Mouse (Mus musculus): Measurements from ENCODE around the gene Cplx3. TPM values are rescaled to one million over a fixed set of nuclear protein-coding genes. Genes with fewer than 3 reads are reported as not detected.

The Cplx3 gene
- polyA plus RNA-seq, 1 experiment from 2014 or later, result 0.09 TPM

GRCm38 (mm10) chr9:57641022-57641421 lies 34.9 kb upstream of the Cplx3 start:
- no peak for ATAC-seq (ENCODE audit: low FRiP score)
- Histone ChIP-seq H3K9me3 (ENCODE audit: control insufficient read depth, low read length) (no peaks in the 10 kb centered on the region), H3K4me1 (replicated peaks; ENCODE audit: control insufficient read depth, insufficient read depth, low read length) (peaks cover 28% of the 10 kb centered on the region), H3K9ac (ENCODE audit: low read depth, low read length) (no peak overlapping the region), H3K4me3 (ENCODE audit: low read depth, low read length) (no peak overlapping the region), H3K36me3 (ENCODE audit: control insufficient read depth, insufficient read depth, low read length) (no peaks in the 10 kb centered on the region; the same call in 1 of the 2 replicates), H3K4me2 (replicated peaks; ENCODE audit: low read depth, low read length) (no peak overlapping the region), H3K27me3 (ENCODE audit: control insufficient read depth, insufficient read depth, low read length) (no peaks in the 10 kb centered on the region), H3K27ac (ENCODE audit: low read depth, low read length) (no peak overlapping the region)
- WGBS, result 84% methylated on average over 1 of the region's 1 CpGs
- no peak for DNase-seq (ENCODE audit: low spot score)

- Histone ChIP-seq H3K27me3 (ENCODE audit: control insufficient read depth, insufficient read depth, low read length) (no peaks in the 10 kb centered on the region), H3K9ac (ENCODE audit: low read depth, low read length) (no peak overlapping the region), H3K4me2 (replicated peaks; ENCODE audit: low read depth, low read length) (peak overlapping the region; percentile 11; the same call in 1 of the 2 replicates), H3K27ac (ENCODE audit: low read depth, low read length) (peak overlapping the region; percentile 27; the same call in 1 of the 2 replicates), H3K36me3 (ENCODE audit: control insufficient read depth, insufficient read depth, low read length) (no peaks in the 10 kb centered on the region; the same call in 1 of the 2 replicates), H3K4me3 (ENCODE audit: low read depth, low read length) (no peak overlapping the region), H3K4me1 (replicated peaks; ENCODE audit: control insufficient read depth, insufficient read depth, low read length) (peaks cover 28% of the 10 kb centered on the region), H3K9me3 (ENCODE audit: control insufficient read depth, low read length) (no peaks in the 10 kb centered on the region)
- no peak for DNase-seq (ENCODE audit: low spot score)
- ATAC-seq (ENCODE audit: low FRiP score), result no peak
- WGBS, result 45% methylated on average over 15 of the region's 15 CpGs
Observed at GRCm38 (mm10) chr9:57640384-57640783, 34.3 kb upstream of the Cplx3 start.

DNA sequence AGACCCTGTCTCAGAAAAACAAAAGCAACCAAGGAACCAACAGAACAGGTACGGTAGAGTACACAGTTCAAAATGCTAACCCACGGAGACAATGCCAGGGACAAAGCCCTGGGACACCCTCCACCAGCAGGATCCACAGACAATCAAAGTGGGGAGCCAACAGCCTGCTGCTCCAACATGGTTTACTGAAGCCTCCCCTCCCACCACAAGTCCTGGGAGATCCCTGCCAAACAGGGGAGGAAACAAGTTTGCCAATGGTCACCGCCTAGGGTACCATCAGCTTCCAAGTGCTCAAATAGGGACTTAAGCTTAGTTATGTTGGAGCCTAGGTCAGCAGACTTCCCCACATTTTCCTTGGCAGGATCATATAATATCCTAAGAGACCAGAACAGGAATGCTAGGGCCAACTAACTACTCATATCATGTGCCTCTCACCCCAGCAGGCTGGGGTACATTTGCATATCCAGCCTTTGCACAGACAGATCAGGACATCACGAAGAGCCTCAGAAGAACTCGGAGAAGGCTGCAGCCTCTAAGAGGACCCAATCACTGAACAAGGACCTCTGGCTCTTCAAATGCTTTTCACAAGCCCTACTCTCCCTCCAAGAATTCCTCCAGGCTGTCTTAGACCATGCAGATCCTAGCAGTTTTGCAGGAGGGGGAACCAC lies 33.7 kb upstream of the Cplx3 start:
- H3K27me3 ChIP-seq (ENCODE audit: control insufficient read depth, insufficient read depth, low read length), result no peaks in the 10 kb centered on the region
- H3K27ac ChIP-seq (ENCODE audit: low read depth, low read length), result peak overlapping the region; percentile 27; the same call in 1 of the 2 replicates
- H3K36me3 ChIP-seq (ENCODE audit: control insufficient read depth, insufficient read depth, low read length), result no peaks in the 10 kb centered on the region; the same call in 1 of the 2 replicates
- 0 out of 2 replicates have a peak overlapping the region, but pooled peaks have one; percentile 7 for H3K9ac ChIP-seq (ENCODE audit: low read depth, low read length)
- 77% methylated on average over 5 of the region's 5 CpGs for WGBS
- H3K4me2 ChIP-seq (replicated peaks; ENCODE audit: low read depth, low read length), result no peak overlapping the region; the same call in 1 of the 2 replicates
- ATAC-seq (ENCODE audit: low FRiP score) (no peak), DNase-seq (ENCODE audit: low spot score) (no peak)
- peaks cover 28% of the 10 kb centered on the region for H3K4me1 ChIP-seq (replicated peaks; ENCODE audit: control insufficient read depth, insufficient read depth, low read length)
- H3K9me3 ChIP-seq (ENCODE audit: control insufficient read depth, low read length), result no peaks in the 10 kb centered on the region
- no peak overlapping the region for H3K4me3 ChIP-seq (ENCODE audit: low read depth, low read length)

- Histone ChIP-seq H3K9ac (ENCODE audit: low read depth, low read length) (no peak overlapping the region), H3K9me3 (ENCODE audit: control insufficient read depth, low read length) (no peaks in the 10 kb centered on the region), H3K4me2 (replicated peaks; ENCODE audit: low read depth, low read length) (no peak overlapping the region), H3K36me3 (ENCODE audit: control insufficient read depth, insufficient read depth, low read length) (no peaks in the 10 kb centered on the region; the same call in 1 of the 2 replicates), H3K4me1 (replicated peaks; ENCODE audit: control insufficient read depth, insufficient read depth, low read length) (peaks cover 26% of the 10 kb centered on the region), H3K27me3 (ENCODE audit: control insufficient read depth, insufficient read depth, low read length) (no peaks in the 10 kb centered on the region), H3K27ac (ENCODE audit: low read depth, low read length) (peak overlapping the region; percentile 30), H3K4me3 (ENCODE audit: low read depth, low read length) (no peak overlapping the region)
- ATAC-seq (ENCODE audit: low FRiP score) (no peak), DNase-seq (ENCODE audit: low spot score) (no peak)
- 45% methylated on average over 8 of the region's 8 CpGs for WGBS
Observed at GRCm38 (mm10) chr9:57638651-57639459, 32.8 kb upstream of the Cplx3 start.

DNA sequence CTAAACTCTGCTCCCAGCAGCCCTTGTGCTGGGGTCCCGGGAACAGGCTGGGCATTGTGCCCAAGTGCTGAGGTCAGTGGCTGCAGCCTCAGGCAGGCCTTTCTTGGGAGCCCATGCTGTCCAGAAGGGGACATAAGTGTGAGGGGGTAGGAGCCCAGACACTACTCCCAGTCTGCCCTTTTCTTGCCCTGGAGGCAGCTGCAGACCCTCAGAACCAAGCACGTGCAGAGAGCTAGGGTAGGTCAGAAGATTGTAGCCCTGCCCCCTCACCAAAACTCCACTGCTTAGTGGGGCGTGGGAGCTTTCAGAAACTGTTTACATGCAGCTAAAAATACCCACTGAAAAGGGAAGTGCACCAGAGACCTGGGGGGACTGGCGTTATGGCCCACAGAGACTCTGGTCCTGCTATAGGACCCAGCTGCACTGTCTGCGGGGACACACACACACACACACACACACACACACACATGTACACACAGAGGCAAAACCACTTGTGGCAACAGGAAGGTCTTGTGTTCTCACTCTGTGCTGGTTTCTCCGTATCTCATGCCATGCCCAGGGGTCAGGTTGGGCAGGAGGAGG lies 31.8 kb upstream of the Cplx3 start:
- no peak overlapping the region for H3K4me2 ChIP-seq (replicated peaks; ENCODE audit: low read depth, low read length)
- 0 out of 2 replicates have a peak overlapping the region, but pooled peaks have one; percentile 36 for H3K27ac ChIP-seq (ENCODE audit: low read depth, low read length)
- H3K9ac ChIP-seq (ENCODE audit: low read depth, low read length), result no peak overlapping the region
- no peaks in the 10 kb centered on the region; the same call in 1 of the 2 replicates for H3K36me3 ChIP-seq (ENCODE audit: control insufficient read depth, insufficient read depth, low read length)
- no peak for DNase-seq (ENCODE audit: low spot score)
- H3K9me3 ChIP-seq (ENCODE audit: control insufficient read depth, low read length), result no peaks in the 10 kb centered on the region
- WGBS, result 61% methylated on average over 6 of the region's 6 CpGs
- H3K4me1 ChIP-seq (replicated peaks; ENCODE audit: control insufficient read depth, insufficient read depth, low read length), result peaks cover 18% of the 10 kb centered on the region
- no peaks in the 10 kb centered on the region for H3K27me3 ChIP-seq (ENCODE audit: control insufficient read depth, insufficient read depth, low read length)
- no peak for ATAC-seq (ENCODE audit: low FRiP score)
- no peak overlapping the region for H3K4me3 ChIP-seq (ENCODE audit: low read depth, low read length)

GRCm38 (mm10) chr9:57637272-57637671 lies 31.2 kb upstream of the Cplx3 start:
- DNase-seq (ENCODE audit: low spot score), result no peak
- H3K36me3 ChIP-seq (ENCODE audit: control insufficient read depth, insufficient read depth, low read length), result no peaks in the 10 kb centered on the region; the same call in 1 of the 2 replicates
- no peaks in the 10 kb centered on the region for H3K27me3 ChIP-seq (ENCODE audit: control insufficient read depth, insufficient read depth, low read length)
- peaks cover 18% of the 10 kb centered on the region for H3K4me1 ChIP-seq (replicated peaks; ENCODE audit: control insufficient read depth, insufficient read depth, low read length)
- H3K9ac ChIP-seq (ENCODE audit: low read depth, low read length), result no peak overlapping the region
- 78% methylated on average over 3 of the region's 3 CpGs for WGBS
- H3K4me3 ChIP-seq (ENCODE audit: low read depth, low read length), result no peak overlapping the region
- H3K9me3 ChIP-seq (ENCODE audit: control insufficient read depth, low read length), result no peaks in the 10 kb centered on the region
- no peak overlapping the region for H3K4me2 ChIP-seq (replicated peaks; ENCODE audit: low read depth, low read length)
- ATAC-seq (ENCODE audit: low FRiP score), result no peak
- 0 out of 2 replicates have a peak overlapping the region, but pooled peaks have one; percentile 36 for H3K27ac ChIP-seq (ENCODE audit: low read depth, low read length)

- Histone ChIP-seq H3K27ac (ENCODE audit: low read depth, low read length) (no peak overlapping the region), H3K36me3 (ENCODE audit: control insufficient read depth, insufficient read depth, low read length) (peaks cover 5% of the 10 kb centered on the region; the same call in 1 of the 2 replicates), H3K4me3 (ENCODE audit: low read depth, low read length) (no peak overlapping the region), H3K4me1 (replicated peaks; ENCODE audit: control insufficient read depth, insufficient read depth, low read length) (no peaks in the 10 kb centered on the region; the same call in 1 of the 2 replicates), H3K9ac (ENCODE audit: low read depth, low read length) (no peak overlapping the region), H3K9me3 (ENCODE audit: control insufficient read depth, low read length) (no peaks in the 10 kb centered on the region), H3K4me2 (replicated peaks; ENCODE audit: low read depth, low read length) (no peak overlapping the region), H3K27me3 (ENCODE audit: control insufficient read depth, insufficient read depth, low read length) (no peaks in the 10 kb centered on the region)
- WGBS, result 46% methylated on average over 4 of the region's 4 CpGs
- no peak for ATAC-seq (ENCODE audit: low FRiP score)
- DNase-seq (ENCODE audit: low spot score), result no peak
Observed at GRCm38 (mm10) chr9:57633481-57634024, 27.5 kb upstream of the Cplx3 start.

DNA sequence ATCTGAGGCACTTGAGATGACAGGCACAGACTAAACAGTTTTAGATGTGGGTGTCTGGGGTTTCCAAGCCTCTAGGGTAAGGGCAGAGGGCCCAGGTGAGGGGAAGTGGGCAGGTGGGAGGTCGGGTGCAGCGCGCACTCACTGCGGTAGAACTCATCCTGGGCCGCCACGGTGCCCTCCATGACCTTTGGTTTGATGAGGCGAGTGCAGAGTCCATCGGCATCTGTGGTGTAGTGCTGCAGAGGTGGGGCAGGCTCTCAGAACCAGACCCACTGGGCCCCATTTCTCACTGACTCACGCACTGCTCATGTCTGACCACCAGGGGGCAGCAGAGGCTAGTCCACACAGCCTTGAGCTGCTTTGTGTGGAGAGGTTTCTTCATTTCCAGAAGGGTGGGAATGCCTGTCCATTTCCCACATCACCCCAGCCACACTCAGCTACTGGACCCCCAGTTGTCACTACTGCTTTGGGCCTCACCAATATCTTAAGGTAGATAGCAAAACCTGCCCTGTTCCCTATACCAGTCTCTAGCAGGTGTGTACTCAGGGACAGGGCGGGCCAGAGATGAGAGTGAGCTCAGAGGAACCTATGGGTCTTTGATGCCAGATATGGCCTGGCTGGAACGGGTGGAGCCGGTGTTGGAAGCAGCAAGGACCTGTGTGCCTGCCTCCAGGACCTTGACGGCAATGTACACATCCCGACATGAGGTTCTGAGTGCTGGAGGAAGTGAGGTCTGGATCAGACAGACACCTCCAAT lies 23.2 kb upstream of the Cplx3 start:
- H3K9ac ChIP-seq (ENCODE audit: low read depth, low read length), result no peak overlapping the region
- peaks cover 13% of the 10 kb centered on the region; the same call in 1 of the 2 replicates for H3K36me3 ChIP-seq (ENCODE audit: control insufficient read depth, insufficient read depth, low read length)
- no peaks in the 10 kb centered on the region for H3K4me1 ChIP-seq (replicated peaks; ENCODE audit: control insufficient read depth, insufficient read depth, low read length)
- WGBS, result 72% methylated on average over 11 of the region's 14 CpGs
- ATAC-seq (ENCODE audit: low FRiP score) (peak; percentile 66), DNase-seq (ENCODE audit: low spot score) (peak; percentile 83)
- H3K4me2 ChIP-seq (replicated peaks; ENCODE audit: low read depth, low read length), result no peak overlapping the region
- H3K27me3 ChIP-seq (ENCODE audit: control insufficient read depth, insufficient read depth, low read length), result no peaks in the 10 kb centered on the region
- H3K9me3 ChIP-seq (ENCODE audit: control insufficient read depth, low read length), result no peaks in the 10 kb centered on the region
- H3K27ac ChIP-seq (ENCODE audit: low read depth, low read length), result no peak overlapping the region
- no peak overlapping the region for H3K4me3 ChIP-seq (ENCODE audit: low read depth, low read length)

Measured in hindbrain, embryonic 11.5 days (tissue).